Mouse (Mus musculus): ENCODE results near the gene Tmem230. TPM values are rescaled to one million over a fixed set of nuclear protein-coding genes. Genes with fewer than 3 reads are reported as not detected.

The Tmem230 gene
- polyA plus RNA-seq, 1 experiment from 2014 or later = 52.6 TPM

DNA sequence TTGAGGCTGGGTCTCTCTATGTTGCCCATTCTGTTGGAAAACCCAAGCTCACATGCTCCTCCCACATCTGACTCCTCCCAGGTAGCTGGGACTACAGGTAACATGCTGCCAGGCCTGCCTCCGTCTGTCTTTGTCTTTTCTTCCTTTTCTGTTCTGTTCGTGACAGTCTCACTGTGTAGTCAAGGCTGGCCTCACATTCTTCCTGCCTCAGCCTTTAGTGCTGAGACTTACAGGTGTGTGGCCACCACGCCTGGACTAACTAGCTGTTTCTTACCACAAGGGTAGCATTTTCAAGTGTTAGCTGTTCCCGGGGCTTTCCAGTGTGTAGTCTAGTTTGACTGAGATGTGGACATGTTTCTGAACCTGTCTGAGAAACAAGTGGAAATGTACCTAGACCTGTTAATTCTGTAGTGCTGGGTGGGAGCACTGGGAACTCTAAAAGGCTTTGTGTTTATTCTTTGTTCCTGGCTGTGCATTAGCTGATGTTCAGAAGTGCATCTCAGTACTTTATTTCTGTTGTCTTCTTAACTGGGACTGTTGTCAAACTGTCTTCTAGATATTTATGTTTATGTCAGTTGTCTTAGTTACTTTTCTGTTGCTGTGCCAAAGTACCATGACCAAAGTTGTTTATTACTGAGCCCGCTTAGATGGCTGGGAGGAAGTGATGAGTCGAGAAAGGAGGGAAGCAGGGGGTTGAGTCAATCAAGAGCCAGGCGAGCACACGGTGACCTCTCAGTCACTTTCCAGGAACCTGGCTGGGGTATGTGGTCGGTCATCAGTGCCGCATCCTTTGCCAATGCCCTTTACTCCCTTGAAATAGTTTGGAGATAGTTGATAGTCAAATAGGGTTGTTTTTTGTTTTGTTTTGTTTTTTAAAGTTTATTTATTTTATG is 34.2 kb upstream of the Tmem230 start:
- Histone ChIP-seq H3K9me3 (no peaks in the 10 kb centered on the region), H3K4me3 (no peak overlapping the region), H3K27ac (no peak overlapping the region), H3K4me1 (replicated peaks) (peaks cover 41% of the 10 kb centered on the region), H3K27me3 (ENCODE audit: insufficient read depth, poor library complexity, severe bottlenecking) (no peaks in the 10 kb centered on the region), H3K36me3 (peaks cover 16% of the 10 kb centered on the region)
- WGBS = 61% methylated on average over 10 of the region's 10 CpGs
- DNase-seq (ENCODE audit: low spot score) = no peak

DNA sequence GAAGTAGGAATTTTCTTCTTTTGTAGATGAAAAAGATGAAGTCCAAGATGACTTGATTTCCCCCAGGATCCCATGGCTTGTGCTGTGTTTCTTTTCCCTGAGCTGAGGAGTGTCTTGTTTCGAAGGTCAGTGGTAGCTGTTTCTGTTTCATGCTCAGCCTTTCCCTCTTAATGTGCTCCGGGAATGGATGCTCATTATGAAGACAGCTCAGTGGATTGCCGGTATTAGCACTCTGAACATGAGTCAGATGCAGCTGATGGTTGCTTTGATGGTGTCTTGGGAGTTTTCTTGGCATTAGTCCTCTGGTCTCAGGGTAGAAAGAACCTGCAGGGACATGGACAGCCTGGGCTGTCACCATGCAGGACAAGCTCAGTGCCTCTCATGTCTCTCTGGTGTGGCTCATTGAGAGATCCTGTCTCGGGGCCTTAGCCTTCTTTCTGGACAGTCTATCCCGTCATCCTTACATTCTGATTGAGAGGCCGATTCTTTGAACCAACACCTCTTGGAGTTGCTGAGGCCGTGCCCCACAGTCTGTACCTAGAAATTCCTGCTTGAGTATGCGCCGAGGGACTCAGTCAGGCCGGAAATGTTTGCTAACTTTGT is 33.0 kb upstream of the Tmem230 start:
- H3K27me3 ChIP-seq (ENCODE audit: insufficient read depth, poor library complexity, severe bottlenecking) = no peaks in the 10 kb centered on the region
- WGBS = 94% methylated on average over 10 of the region's 10 CpGs
- DNase-seq (ENCODE audit: low spot score) = no peak
- H3K4me3 ChIP-seq = no peak overlapping the region
- H3K36me3 ChIP-seq = peaks cover 17% of the 10 kb centered on the region
- H3K27ac ChIP-seq = no peak overlapping the region
- H3K9me3 ChIP-seq = no peaks in the 10 kb centered on the region
- peaks cover 41% of the 10 kb centered on the region for H3K4me1 ChIP-seq (replicated peaks)

DNA sequence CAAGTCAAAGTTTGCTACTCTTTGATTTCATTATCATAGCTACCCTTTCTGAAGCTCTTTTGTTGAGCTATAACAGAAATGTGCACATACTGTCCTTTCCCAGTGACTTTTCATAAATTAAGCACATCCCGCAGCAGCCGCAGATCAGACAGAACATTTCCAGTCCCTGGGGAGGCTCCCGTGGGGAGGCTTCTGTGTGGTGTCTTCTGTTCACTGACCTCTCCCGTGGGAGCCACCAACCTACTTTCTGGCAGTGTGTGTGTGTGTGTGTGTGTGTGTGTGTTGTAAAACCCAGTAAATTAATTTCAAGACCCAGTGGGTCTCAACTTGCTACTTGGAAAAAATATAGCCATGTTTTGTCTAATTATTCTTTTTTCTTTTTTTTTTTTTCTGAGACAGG is 32.4 kb upstream of the Tmem230 start:
- H3K9me3 ChIP-seq = no peaks in the 10 kb centered on the region
- 79% methylated on average over 4 of the region's 4 CpGs for WGBS
- no peak overlapping the region for H3K27ac ChIP-seq
- H3K27me3 ChIP-seq (ENCODE audit: insufficient read depth, poor library complexity, severe bottlenecking) = no peaks in the 10 kb centered on the region
- H3K4me1 ChIP-seq (replicated peaks) = peaks cover 41% of the 10 kb centered on the region
- no peak for DNase-seq (ENCODE audit: low spot score)
- H3K4me3 ChIP-seq = no peak overlapping the region
- H3K36me3 ChIP-seq = peaks cover 14% of the 10 kb centered on the region

DNA sequence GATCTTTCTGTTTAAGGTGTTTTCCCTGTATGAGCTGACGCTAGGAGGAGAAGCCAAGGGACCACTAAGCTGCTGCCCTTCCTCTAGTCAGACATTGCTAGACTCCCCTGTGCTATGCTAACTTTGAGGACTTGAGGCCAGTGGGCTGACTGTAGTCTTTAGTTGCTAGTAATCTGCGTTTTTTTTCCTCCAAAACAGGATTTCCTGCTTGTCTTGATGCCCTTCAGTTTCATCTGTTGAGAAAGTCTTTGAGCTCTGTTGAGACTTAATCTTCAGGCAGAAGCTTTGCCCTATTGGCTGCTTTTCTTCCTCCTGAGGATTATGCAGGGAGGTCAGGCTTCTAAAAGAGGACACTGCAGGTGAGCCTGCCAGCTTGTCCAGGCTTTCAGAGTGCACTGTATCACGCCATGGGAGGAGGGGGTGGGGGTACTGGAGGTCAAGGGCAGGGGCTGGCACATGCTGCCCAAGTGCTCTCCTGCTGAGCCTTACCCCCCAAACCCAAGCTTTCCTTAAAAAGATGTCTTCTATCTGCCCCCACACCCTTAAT is 31.8 kb upstream of the Tmem230 start:
- Histone ChIP-seq H3K9me3 (no peaks in the 10 kb centered on the region), H3K36me3 (peaks cover 11% of the 10 kb centered on the region), H3K4me1 (replicated peaks) (peaks cover 36% of the 10 kb centered on the region), H3K4me3 (no peak overlapping the region), H3K27me3 (ENCODE audit: insufficient read depth, poor library complexity, severe bottlenecking) (no peaks in the 10 kb centered on the region), H3K27ac (no peak overlapping the region)
- DNase-seq (ENCODE audit: low spot score) = no peak
- whole genome bisulfite sequencing = 72% methylated on average over 3 of the region's 3 CpGs

DNA sequence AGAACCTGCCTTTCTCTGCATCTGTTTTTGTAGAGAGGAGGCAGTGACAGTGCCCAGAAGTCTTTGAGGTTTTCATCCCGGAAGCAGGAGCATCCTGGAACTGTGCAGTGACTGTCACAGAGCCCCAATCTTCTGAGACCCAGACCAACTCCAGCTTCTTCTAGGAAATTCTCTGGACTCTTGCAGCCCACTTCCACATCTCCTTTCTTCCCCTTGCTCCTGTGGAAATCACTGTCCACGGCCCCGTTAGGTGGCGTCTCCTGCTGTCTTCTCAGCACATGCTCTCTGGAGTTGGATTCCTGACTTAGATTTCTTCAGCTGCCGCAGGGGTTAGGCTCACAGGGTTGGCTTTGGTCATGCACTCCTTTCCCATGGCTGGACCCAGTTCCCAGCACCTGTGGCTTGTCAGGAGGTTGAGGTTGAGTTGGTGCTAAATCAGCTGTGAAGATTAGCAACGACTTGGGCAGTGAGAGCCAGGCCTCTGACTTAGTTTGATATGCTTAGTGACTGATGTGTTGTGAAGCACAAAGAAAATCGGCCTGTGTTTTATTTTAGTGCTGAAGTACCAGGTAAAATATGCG is 30.8 kb upstream of the Tmem230 start:
- peaks cover 17% of the 10 kb centered on the region for H3K36me3 ChIP-seq
- no peak overlapping the region for H3K27ac ChIP-seq
- no peak for DNase-seq (ENCODE audit: low spot score)
- H3K9me3 ChIP-seq = no peaks in the 10 kb centered on the region
- H3K4me3 ChIP-seq = no peak overlapping the region
- H3K4me1 ChIP-seq (replicated peaks) = peaks cover 26% of the 10 kb centered on the region
- H3K27me3 ChIP-seq (ENCODE audit: insufficient read depth, poor library complexity, severe bottlenecking) = no peaks in the 10 kb centered on the region
- 83% methylated on average over 8 of the region's 8 CpGs for WGBS

DNA sequence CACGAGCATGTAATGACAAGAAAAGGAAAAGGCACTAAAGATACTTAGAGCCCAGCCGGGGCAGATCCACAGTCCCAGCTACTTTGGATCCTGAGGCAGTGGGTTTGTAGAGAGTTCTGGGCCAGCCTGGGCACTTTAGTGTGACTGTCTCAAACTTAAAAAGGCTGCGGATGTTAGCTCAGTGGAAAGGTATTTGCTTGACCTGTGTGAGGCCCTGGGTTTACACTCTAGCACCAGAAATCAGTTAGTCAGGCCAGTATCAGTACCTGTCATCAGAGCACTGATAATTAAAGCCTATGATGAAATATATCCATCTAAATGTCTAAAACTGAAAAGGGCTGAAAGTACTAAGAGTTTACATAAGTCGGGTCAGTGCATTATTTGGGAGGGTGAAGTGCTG is 28.6 kb upstream of the Tmem230 start:
- no peaks in the 10 kb centered on the region for H3K9me3 ChIP-seq
- WGBS = 88% methylated on average over 4 of the region's 4 CpGs
- peaks cover 17% of the 10 kb centered on the region for H3K36me3 ChIP-seq
- H3K27me3 ChIP-seq (ENCODE audit: insufficient read depth, poor library complexity, severe bottlenecking) = no peaks in the 10 kb centered on the region
- H3K4me1 ChIP-seq (replicated peaks) = peaks cover 11% of the 10 kb centered on the region; the same call in 1 of the 2 replicates
- no peak for DNase-seq (ENCODE audit: low spot score)
- H3K4me3 ChIP-seq = no peak overlapping the region
- H3K27ac ChIP-seq = no peak overlapping the region

DNA sequence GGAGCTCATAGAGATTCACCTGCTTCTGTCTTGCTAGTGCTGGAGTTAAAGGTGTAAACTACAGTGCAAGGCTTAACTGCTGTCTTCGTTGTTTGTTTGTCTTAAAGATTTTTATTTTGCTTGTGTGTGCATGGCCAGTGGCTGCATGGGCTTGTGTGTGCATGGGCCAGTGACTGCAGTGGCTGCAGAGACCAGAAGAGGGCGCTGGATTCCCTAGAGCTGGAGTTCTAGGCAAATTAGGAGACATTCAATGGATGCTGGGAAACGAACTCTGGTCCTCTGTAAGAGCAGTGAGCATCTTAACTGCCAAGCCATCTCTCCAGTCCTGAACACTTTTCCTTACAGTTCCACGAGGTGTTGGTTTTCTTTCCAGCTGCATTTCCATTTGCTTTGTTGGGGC is 27.9 kb upstream of the Tmem230 start:
- 74% methylated on average over 4 of the region's 4 CpGs for WGBS
- H3K36me3 ChIP-seq = peaks cover 13% of the 10 kb centered on the region
- H3K9me3 ChIP-seq = no peaks in the 10 kb centered on the region
- peaks cover 11% of the 10 kb centered on the region; the same call in 1 of the 2 replicates for H3K4me1 ChIP-seq (replicated peaks)
- no peak for DNase-seq (ENCODE audit: low spot score)
- no peaks in the 10 kb centered on the region for H3K27me3 ChIP-seq (ENCODE audit: insufficient read depth, poor library complexity, severe bottlenecking)
- no peak overlapping the region for H3K4me3 ChIP-seq
- no peak overlapping the region for H3K27ac ChIP-seq

DNA sequence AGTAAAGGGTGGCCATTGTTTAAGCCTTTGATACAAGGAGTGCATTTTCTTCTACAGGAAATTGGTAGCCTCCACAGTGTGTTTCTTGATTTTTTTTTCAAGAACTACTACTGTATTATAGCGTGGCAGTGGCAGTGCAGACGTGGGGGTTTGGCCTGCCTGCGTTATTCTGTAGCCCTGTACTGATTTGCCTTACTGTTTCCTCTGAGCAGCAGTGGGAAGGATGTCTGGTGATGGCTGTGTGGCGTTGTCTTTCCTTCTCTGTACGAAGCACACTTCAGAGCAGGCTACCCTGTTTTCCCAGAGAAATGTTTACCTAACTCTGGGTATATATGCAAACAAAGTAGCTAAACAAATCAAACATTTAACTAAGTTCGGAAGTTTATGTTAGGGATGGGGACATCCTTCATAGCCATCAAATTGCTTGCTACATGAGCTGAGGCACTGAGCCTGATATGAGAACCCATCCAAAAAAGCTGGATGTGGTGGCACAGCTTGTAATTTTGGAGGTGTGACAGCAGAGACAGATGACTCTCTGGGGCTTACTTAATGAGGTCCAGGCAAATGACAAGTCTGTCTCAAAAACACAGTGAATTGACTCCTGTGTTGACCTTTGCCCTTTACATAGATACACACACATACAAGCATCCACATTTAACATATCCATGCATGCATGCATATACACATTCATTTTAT is 25.2 kb upstream of the Tmem230 start:
- WGBS = 75% methylated on average over 6 of the region's 6 CpGs

DNA sequence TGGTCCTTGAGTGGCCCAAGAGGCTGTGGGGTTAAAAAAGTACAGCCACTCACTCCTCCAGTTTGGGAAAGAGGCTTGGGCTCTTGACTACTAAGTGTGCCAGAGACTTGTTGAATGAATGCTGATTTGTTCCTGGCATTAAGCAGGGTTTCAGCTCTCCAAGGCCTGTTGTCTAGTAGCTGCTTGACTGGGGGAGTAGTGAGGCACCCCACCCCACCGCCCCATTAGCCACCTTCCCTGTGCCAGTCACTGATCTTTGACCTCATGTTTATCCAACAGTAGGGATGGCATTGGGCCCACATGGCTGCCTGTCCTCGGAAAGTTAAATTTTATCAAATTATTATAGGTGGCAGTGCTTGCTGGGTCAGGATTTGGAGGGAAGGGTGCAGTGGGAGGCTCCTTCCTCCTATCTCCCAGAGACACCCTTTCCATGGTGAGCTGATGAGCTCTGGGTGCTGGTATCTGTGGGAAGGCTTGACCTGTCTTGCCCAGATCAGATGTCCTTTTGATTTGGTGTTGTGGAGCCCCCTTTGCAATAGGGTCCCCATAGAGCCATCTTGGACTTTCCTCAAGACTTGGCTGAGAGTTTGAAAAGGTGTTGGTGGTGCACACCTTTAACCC is 22.8 kb upstream of the Tmem230 start:
- peaks cover 8% of the 10 kb centered on the region for H3K36me3 ChIP-seq
- H3K9me3 ChIP-seq = no peaks in the 10 kb centered on the region
- H3K27ac ChIP-seq = no peak overlapping the region
- no peak overlapping the region for H3K4me3 ChIP-seq
- no peaks in the 10 kb centered on the region for H3K27me3 ChIP-seq (ENCODE audit: insufficient read depth, poor library complexity, severe bottlenecking)
- WGBS = 90% methylated on average over 2 of the region's 2 CpGs
- H3K4me1 ChIP-seq (replicated peaks) = peaks cover 6% of the 10 kb centered on the region; the same call in 1 of the 2 replicates
- DNase-seq (ENCODE audit: low spot score) = no peak

More for the DNA sequence above, 25.2 kb upstream of the Tmem230 start:
- no peaks in the 10 kb centered on the region for H3K27me3 ChIP-seq (ENCODE audit: insufficient read depth, poor library complexity, severe bottlenecking)
- no peak overlapping the region for H3K27ac ChIP-seq
- no peak overlapping the region for H3K4me3 ChIP-seq
- peaks cover 11% of the 10 kb centered on the region for H3K36me3 ChIP-seq
- H3K4me1 ChIP-seq (replicated peaks) = peaks cover 6% of the 10 kb centered on the region; the same call in 1 of the 2 replicates
- DNase-seq (ENCODE audit: low spot score) = no peak
- no peaks in the 10 kb centered on the region for H3K9me3 ChIP-seq

DNA sequence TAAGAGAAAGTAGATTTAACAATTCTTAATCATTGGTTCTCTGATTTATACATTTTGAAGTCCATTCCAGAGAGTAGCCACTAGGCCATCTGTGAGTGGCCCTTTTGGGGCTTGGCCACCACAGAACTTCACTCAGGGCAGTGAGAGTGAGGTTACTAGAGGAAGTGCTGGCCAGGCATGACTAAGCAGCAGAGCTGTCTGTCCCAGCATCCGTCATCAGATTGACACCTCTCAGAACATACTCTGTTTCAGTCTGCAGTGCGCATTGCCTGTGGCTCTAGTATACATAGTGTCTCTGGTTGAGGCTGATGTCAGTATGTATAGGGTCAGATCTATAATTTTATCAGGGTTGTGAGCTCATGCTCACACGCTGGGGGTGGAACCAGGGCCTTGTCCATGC is 21.6 kb upstream of the Tmem230 start:
- Histone ChIP-seq H3K27me3 (ENCODE audit: insufficient read depth, poor library complexity, severe bottlenecking) (no peaks in the 10 kb centered on the region), H3K4me3 (no peak overlapping the region), H3K36me3 (peaks cover 5% of the 10 kb centered on the region), H3K9me3 (no peaks in the 10 kb centered on the region), H3K4me1 (replicated peaks) (peaks cover 13% of the 10 kb centered on the region), H3K27ac (no peak overlapping the region)
- 88% methylated on average over 3 of the region's 3 CpGs for WGBS
- DNase-seq (ENCODE audit: low spot score) = no peak

DNA sequence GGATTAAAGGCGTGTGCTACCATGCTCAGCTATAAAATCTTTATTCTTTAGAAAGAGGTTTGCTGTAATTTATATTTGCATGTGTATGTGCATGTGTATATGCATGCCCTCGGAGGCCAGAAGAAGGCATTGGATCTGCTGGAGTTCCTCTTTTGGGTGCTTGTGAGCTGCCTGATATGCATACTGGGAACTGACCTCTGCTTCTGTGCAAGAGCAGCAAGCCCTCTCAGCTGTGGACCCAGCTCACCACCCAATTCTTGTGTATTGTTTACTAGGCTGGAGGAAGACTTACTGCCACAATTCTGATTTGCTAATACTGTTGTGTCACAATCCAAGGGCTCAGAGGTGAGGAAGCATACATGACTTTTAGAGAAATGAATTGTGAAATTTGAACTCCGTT is 18.5 kb upstream of the Tmem230 start:
- WGBS = 96% methylated on average over 3 of the region's 3 CpGs
- H3K36me3 ChIP-seq = no peaks in the 10 kb centered on the region

DNA sequence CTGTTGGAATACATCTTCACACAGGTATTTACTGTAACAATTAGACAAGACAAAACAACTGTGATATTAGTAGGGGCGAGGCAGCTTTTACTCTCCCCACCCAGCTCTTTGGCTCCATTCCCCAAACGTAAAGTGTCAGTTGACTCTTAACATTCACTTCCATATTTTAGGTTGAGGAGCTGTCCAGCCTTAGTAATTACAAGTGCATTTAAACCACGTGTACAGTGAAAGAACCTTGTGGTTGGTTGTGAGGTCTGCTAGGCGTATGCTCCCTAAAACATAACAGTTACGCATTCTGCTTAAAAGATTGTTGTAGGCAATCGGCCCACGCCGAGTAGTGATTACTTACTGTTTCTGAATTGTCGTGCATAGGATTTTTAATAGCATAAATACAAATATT is 17.6 kb upstream of the Tmem230 start:
- H3K4me3 ChIP-seq = no peak overlapping the region
- 91% methylated on average over 9 of the region's 9 CpGs for WGBS
- no peaks in the 10 kb centered on the region for H3K9me3 ChIP-seq

More for the DNA sequence above, 18.5 kb upstream of the Tmem230 start:
- no peak for DNase-seq (ENCODE audit: low spot score)
- no peak overlapping the region for H3K27ac ChIP-seq
- no peak overlapping the region for H3K4me3 ChIP-seq
- no peaks in the 10 kb centered on the region for H3K27me3 ChIP-seq (ENCODE audit: insufficient read depth, poor library complexity, severe bottlenecking)
- peaks cover 23% of the 10 kb centered on the region for H3K4me1 ChIP-seq (replicated peaks)
- H3K9me3 ChIP-seq = no peaks in the 10 kb centered on the region

More for the DNA sequence above, 17.6 kb upstream of the Tmem230 start:
- H3K27me3 ChIP-seq (ENCODE audit: insufficient read depth, poor library complexity, severe bottlenecking) = no peaks in the 10 kb centered on the region
- no peak overlapping the region for H3K27ac ChIP-seq
- no peak for DNase-seq (ENCODE audit: low spot score)
- peaks cover 23% of the 10 kb centered on the region for H3K4me1 ChIP-seq (replicated peaks)
- H3K36me3 ChIP-seq = no peaks in the 10 kb centered on the region
